Mouse (Mus musculus) C2C12 (cell line): ENCODE measurements at regions not wholly inside any gene's neighbourhood (a gene's known extent, or its start where the extent isn't known, plus 50 kb on each side); places are given as distances from the start of the nearest gene placed in this dataset.

Experiments used
- H3K27me3 ChIP-seq: one replicate; pipeline ENCODE4 v1.6.1; 2011; ENCODE audit not compliant: control insufficient read depth, insufficient read depth, insufficient read length
- H3K36me3 ChIP-seq: one replicate; pipeline ENCODE4 v1.6.1; 2011; ENCODE audit not compliant: control insufficient read depth, insufficient read depth
- H3K4me3 ChIP-seq: one replicate; pipeline ENCODE4 v1.5.1; 2011; ENCODE audit warnings: mild to moderate bottlenecking, control low read depth; ENCODE audit not compliant: poor library complexity, insufficient read depth, severe bottlenecking
- H3K79me2 ChIP-seq: one replicate; pipeline ENCODE4 v1.6.1; 2011; ENCODE audit not compliant: control insufficient read depth, insufficient read depth
- H3K79me3 ChIP-seq: one replicate; pipeline ENCODE4 v1.6.1; 2011; ENCODE audit warnings: low read depth, control low read depth
- H3ac ChIP-seq: one replicate; pipeline ENCODE3; 2011; ENCODE audit warnings: low read depth; ENCODE audit not compliant: control insufficient read depth, insufficient read length
- CEBPB ChIP-seq: IDR thresholded peaks from one replicate; pipeline ENCODE4 v1.6.1; 2011; ENCODE audit warnings: low read depth, mild to moderate bottlenecking, control low read depth, moderate library complexity
- CTCF ChIP-seq: IDR thresholded peaks from one replicate; pipeline ENCODE4 v1.5.1; 2011; ENCODE audit not compliant: control insufficient read depth, insufficient read depth, insufficient read length
- FOSL1 ChIP-seq: IDR thresholded peaks from one replicate; pipeline ENCODE4 v1.8.0; 2011; ENCODE audit warnings: mild to moderate bottlenecking, low read length; ENCODE audit not compliant: poor library complexity, insufficient read depth, severe bottlenecking
- MAX ChIP-seq: IDR thresholded peaks from one replicate; pipeline ENCODE4 v1.6.1; 2011; ENCODE audit warnings: mild to moderate bottlenecking, control low read depth
- MYOD1 ChIP-seq: IDR thresholded peaks from one replicate; pipeline ENCODE4 v1.6.1; 2011; ENCODE audit warnings: low read depth; ENCODE audit not compliant: control insufficient read depth, insufficient read length
- MYOG ChIP-seq: IDR thresholded peaks from one replicate; pipeline ENCODE4 v1.6.1; 2011; ENCODE audit not compliant: control insufficient read depth, insufficient read length; ENCODE audit errors: extremely low read depth
- USF1 ChIP-seq: IDR thresholded peaks from one replicate; pipeline ENCODE4 v1.6.1; 2011; ENCODE audit warnings: low read depth, mild to moderate bottlenecking, control low read depth, moderate library complexity

DNA sequence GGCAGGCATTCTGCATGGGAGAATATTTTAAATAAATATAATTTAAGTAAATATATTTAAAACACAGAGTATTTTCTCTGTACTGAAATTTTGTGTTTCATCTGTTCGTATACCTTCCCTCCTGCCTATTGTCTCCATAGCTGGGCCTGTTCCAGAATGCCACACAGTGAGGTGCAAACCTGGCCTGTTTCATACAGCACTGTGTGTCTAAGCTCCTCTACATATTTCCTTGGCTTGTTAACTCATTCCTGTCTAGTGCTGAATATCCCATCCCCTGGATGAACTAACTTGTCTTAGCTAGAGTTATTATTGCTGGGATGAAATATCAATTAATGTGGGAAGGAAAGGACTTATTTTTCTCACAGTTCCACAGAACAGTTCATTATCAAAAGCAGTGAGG is 277.0 kb upstream of the Pfn2 start:
- no peaks in the 10 kb centered on the region for H3K36me3 ChIP-seq
- no peak overlapping the region for H3K4me3 ChIP-seq
- no peaks in the 10 kb centered on the region for H3K79me2 ChIP-seq
- peaks cover 21% of the 10 kb centered on the region for H3K27me3 ChIP-seq
- H3ac ChIP-seq = no peak overlapping the region
- TF ChIP-seq CEBPB = no peak
- no peak for TF ChIP-seq CTCF
- TF ChIP-seq MAX = no peak
- TF ChIP-seq MYOD1 = no peak
- no peak for TF ChIP-seq MYOG
- no peak for TF ChIP-seq USF1
- no peak for TF ChIP-seq FOSL1
- no peaks in the 10 kb centered on the region for H3K79me3 ChIP-seq

DNA sequence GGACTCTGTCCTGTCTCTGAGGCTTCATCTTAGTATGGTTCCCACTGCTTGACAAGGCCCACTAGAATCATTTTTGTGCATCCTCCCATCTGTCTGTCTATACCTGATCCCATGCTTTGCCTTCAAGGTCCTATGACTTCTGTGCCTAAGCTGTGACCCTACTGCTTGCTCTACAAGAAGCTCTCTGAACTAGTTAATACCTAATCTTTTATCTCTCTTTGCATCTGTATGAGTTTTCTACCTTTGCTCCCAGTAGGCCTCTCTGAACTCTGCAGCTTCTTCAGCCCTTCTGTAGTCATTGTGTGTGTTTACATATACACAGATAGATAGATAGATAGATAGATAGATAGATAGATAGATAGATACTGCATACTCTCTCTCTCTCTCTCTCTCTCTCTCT is 279.1 kb upstream of the Pfn2 start:
- Histone ChIP-seq H3K79me2 (no peaks in the 10 kb centered on the region), H3K27me3 (peaks cover 21% of the 10 kb centered on the region), H3K36me3 (no peaks in the 10 kb centered on the region), H3ac (no peak overlapping the region), H3K79me3 (no peaks in the 10 kb centered on the region), H3K4me3 (no peak overlapping the region)
- no peak for TF ChIP-seq CTCF
- TF ChIP-seq MYOG = no peak
- no peak for TF ChIP-seq CEBPB
- TF ChIP-seq USF1 = no peak
- no peak for TF ChIP-seq MYOD1
- no peak for TF ChIP-seq FOSL1
- no peak for TF ChIP-seq MAX

DNA sequence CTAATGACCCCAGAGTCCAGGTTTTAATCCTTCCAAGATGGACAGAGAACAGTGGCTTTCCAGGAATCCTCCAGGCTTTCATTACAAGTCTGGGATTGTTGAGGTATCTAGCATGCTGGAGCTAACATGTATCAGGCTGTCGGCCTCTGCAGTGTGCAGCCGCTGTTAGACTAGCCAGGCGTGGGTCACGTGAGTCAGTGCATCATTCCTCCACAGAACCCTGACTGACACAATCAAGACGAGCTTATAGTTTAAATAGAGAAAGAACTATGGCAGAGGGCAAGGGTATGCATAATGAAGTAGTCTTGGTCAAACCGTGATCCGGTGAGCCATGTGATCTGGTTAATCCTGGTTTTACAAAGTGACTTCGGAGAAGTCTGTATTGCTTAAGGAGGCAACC is 280.2 kb upstream of the Pfn2 start:
- Histone ChIP-seq H3ac (no peak overlapping the region), H3K4me3 (no peak overlapping the region), H3K27me3 (peaks cover 30% of the 10 kb centered on the region), H3K36me3 (no peaks in the 10 kb centered on the region), H3K79me2 (no peaks in the 10 kb centered on the region), H3K79me3 (no peaks in the 10 kb centered on the region)
- TF ChIP-seq USF1 (peak; percentile 17), MYOD1 (no peak)

DNA sequence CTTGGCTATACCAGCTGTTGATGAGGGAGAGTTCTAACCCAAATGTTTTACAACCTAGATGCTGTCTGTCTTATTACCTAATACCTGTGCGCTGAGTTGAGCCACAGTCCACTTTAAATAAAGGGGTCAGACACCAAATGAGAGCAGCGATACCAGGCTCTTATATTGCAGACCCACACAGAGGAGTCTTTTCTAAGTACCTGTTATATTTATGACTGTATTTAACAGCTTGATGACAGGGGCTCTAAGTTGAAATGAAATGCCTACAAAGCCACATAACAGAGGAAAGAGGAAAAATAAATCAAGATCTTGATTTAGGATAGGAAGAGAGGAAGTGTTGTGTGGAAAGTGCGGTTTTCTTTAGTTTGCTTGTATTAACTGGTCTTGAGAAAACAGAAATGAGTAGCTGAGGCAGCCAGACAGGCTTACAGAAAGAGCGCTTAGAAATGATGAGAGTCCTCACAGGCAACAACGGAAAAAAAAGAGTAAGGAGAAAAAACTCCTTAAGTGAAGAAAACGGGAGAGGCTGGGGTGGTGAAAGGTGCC is 281.6 kb upstream of the Pfn2 start:
- TF ChIP-seq USF1 = no peak
- TF ChIP-seq CEBPB = no peak
- no peak for TF ChIP-seq CTCF
- TF ChIP-seq FOSL1 = no peak
- TF ChIP-seq MYOD1 = no peak
- no peak for TF ChIP-seq MYOG
- TF ChIP-seq MAX = no peak

DNA sequence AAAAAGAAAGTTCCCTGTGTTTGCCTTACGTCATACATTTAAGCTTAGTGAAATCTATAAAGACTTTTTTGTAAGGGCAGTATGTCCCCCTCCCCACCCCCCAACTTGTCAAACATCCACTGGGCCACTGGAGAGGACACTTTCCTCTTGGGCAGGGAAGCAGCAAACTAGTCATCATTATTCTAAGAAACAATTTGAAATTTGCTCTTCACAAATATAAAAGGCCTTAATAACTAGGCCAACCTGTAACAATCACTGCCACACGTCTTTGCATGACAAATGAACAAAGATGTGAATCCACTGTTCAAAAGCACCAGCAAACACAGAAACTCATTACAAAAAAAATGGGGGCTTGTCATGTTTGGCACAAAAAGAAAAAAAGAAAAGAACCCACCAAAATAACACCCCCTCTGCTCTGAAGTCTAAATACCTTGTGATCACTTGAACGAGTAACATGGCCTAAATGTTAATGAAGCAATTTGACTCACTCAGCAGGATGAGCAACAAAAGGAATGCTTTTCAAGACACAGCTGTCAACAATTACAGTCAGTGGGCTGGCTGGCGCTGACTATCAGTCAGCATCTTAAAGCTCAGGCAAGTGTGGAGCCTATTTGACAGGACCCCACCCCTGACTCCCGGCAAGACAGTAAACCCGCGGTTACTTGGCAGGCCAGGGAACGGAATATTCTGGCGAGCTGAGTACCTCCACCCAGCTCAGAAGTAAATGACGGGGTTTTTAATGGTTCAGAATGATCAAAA is 278.7 kb upstream of the Tsc22d2 start:
- Histone ChIP-seq H3K79me3 (no peaks in the 10 kb centered on the region), H3K79me2 (no peaks in the 10 kb centered on the region), H3ac (no peak overlapping the region), H3K27me3 (peaks cover 15% of the 10 kb centered on the region), H3K4me3 (no peak overlapping the region), H3K36me3 (no peaks in the 10 kb centered on the region)
- no peak for TF ChIP-seq MYOG
- no peak for TF ChIP-seq MAX
- no peak for TF ChIP-seq MYOD1
- TF ChIP-seq CTCF = no peak
- no peak for TF ChIP-seq USF1
- TF ChIP-seq FOSL1 = no peak
- TF ChIP-seq CEBPB = no peak

More for the DNA sequence above, 281.6 kb upstream of the Pfn2 start:
- H3K79me3 ChIP-seq = no peaks in the 10 kb centered on the region
- no peak overlapping the region for H3K4me3 ChIP-seq
- peaks cover 30% of the 10 kb centered on the region for H3K27me3 ChIP-seq
- H3ac ChIP-seq = no peak overlapping the region
- H3K79me2 ChIP-seq = no peaks in the 10 kb centered on the region
- no peaks in the 10 kb centered on the region for H3K36me3 ChIP-seq
